21 mouse cellular contexts compared by ENCODE assay signal in genomic region chr3:31494706-31495105, GRCm38 (mm10).
"Had no signal": no experiment of that assay in that cellular context is flagged by ENCODE, and none has a peak within 500 bp of the region (broad histone marks: within the 10 kb centered on the region; RNA-seq: fewer than 3 reads in every experiment).

No protein-coding gene starts in this region.

- H3K36me3 ChIP-seq: heart, embryonic 13.5 days; heart, embryonic 15.5 days; hindbrain, embryonic 13.5 days; hindbrain, embryonic 15.5 days; limb, embryonic 13.5 days; limb, embryonic 15.5 days; liver, embryonic 12.5 days had no signal

- H3K9ac ChIP-seq: forebrain, postnatal 0 days; heart, embryonic 13.5 days; heart, embryonic 15.5 days; hindbrain, embryonic 13.5 days; hindbrain, embryonic 15.5 days; limb, embryonic 13.5 days; limb, embryonic 15.5 days; liver, embryonic 12.5 days; liver, embryonic 14.5 days had no signal

- ATAC-seq: forebrain, postnatal 0 days; hindbrain, postnatal 0 days; intestine, embryonic 16.5 days; liver, embryonic 12.5 days had no signal

- H3K4me3 ChIP-seq: heart, adult 2 months; heart, embryonic 13.5 days; heart, embryonic 15.5 days; hindbrain, embryonic 13.5 days; hindbrain, embryonic 15.5 days; limb, embryonic 13.5 days; limb, embryonic 15.5 days; liver, embryonic 12.5 days had no signal

- H3K4me1 ChIP-seq: heart, embryonic 13.5 days; heart, embryonic 15.5 days; hindbrain, embryonic 13.5 days; hindbrain, embryonic 15.5 days; limb, embryonic 13.5 days; limb, embryonic 15.5 days; liver, embryonic 12.5 days had no signal

- H3K27ac ChIP-seq: heart, adult 2 months; heart, embryonic 13.5 days; heart, embryonic 15.5 days; hindbrain, embryonic 13.5 days; hindbrain, embryonic 15.5 days; hindbrain, postnatal 0 days; kidney, postnatal 0 days; limb, embryonic 13.5 days; limb, embryonic 15.5 days; liver, embryonic 12.5 days; liver, embryonic 14.5 days had no signal

- H3K9me3 ChIP-seq: heart, embryonic 15.5 days; hindbrain, embryonic 13.5 days; hindbrain, embryonic 15.5 days; limb, embryonic 13.5 days; limb, embryonic 15.5 days had no signal

- DNase-seq: forebrain, postnatal 0 days; gastrocnemius, postnatal 14 days; gastrocnemius, postnatal 36 days; heart, adult 11 months; heart, adult 2 months; heart, postnatal 14 days; heart, postnatal 36 days; layer of hippocampus, postnatal 36 days; left cerebral cortex, postnatal 4 days had no signal

- H3K27me3 ChIP-seq: heart, embryonic 13.5 days; heart, embryonic 15.5 days; hindbrain, embryonic 13.5 days; hindbrain, embryonic 15.5 days; limb, embryonic 13.5 days; limb, embryonic 15.5 days; liver, embryonic 12.5 days had no signal

- H3K4me2 ChIP-seq: heart, embryonic 11.5 days; heart, embryonic 13.5 days; heart, embryonic 15.5 days; hindbrain, embryonic 13.5 days; hindbrain, embryonic 15.5 days; limb, embryonic 13.5 days; limb, embryonic 15.5 days; liver, embryonic 12.5 days had no signal
